Mouse (Mus musculus) layer of hippocampus, postnatal 25 days (tissue): Measurements from ENCODE around the gene Smarca1. TPM values are rescaled to one million over a fixed set of nuclear protein-coding genes. Genes with fewer than 3 reads are reported as not detected.

ENCODE experiments used
- DNase-seq, 2 experiments: peaks; one replicate each; pipeline ENCODE4 v3.0.0; 2022; ENCODE audit warnings: mixed read lengths in 2 of 2, low spot score in 1 of 2; ENCODE audit errors: extremely low spot score in 1 of 2
- total RNA-seq, 2 experiments: library from RNA; stranded (reverse); gene quantifications; 2 replicates each; pipeline ENCODE4 v1.2.3; 2021

The Smarca1 gene
- total RNA-seq, 2 experiments from 2014 or later: 33.9 to 37.8 TPM

DNA sequence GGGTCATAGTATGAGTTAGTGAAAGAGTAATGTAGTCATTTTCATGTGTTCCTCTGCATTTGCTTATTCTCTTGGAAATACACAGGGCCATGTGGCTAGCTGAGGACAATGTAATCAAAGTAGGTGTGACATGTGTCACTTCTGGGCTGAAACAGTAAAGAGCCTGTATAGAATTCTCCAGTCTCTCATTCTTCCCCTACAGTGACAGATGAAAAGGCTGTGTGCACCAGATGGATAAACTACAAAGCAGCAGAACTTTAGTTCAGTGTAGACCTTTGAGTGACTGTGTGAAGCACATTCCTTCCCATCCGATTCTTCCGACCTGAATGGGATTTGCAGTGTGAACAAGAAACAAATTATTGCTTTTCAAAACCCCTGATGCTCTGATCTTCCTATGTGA lies 84.1 kb downstream of the Smarca1 start:
- DNase-seq: no peak

DNA sequence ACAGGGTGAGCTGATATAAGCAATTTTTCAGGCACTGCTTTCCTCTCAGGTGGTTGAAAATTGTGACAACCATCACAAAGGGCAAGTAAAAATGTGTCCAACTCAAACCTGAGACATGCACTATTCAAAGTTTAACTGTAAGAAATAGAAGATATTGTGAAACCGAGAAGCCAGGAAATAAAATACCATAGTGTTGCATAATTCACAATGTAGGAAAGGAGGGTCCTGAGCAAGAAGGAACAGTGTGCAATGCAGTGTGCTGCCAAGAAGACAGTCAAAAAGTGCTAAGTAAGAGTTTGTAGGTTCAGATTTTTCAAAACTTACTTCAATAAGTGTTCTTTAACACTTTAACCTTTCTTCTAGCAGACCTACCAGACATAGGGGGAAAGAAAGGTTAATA lies 128.3 kb downstream of the Smarca1 start:
- DNase-seq: no peak

DNA sequence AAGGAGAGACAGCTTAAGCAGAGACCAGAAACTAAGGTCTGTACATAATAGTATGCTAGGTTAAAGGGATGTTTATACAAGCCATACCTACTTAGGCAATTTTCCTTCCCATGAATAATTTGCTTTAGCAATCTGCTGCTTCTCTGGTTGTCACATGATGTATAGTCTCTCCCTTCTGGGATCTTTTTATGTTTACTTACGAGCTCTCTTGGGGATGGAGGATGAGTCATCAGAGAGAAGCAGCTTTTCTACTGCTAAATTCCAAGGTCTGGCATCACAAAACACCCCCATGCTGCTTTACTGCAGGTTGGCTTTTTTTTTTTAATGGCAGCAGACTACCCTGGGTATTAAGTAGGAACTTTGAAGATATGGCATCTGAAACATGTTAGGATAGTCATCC lies 132.6 kb downstream of the Smarca1 start:
- DNase-seq: no peak

Other genes with a start within 250 kb of the Smarca1 start
- 10 to 100 TPM; 48.6 to 52.4 TPM for gene Ocrl, start 19.4 kb upstream of the Smarca1 start, total RNA-seq
- gene Apln, start 141.9 kb upstream of the Smarca1 start, total RNA-seq: 10 to 100 TPM in 1 of 2 experiments, 1 to 10 TPM in 1; 9.6 to 16.7 TPM
- gene Xpnpep2, start 215.8 kb upstream of the Smarca1 start, total RNA-seq: under 1 TPM; 0.35 to 0.59 TPM